Mouse (Mus musculus) limb, embryonic 12.5 days (tissue): ENCODE data around the gene Marf1. TPM values are rescaled to one million over a fixed set of nuclear protein-coding genes. Genes with fewer than 3 reads are reported as not detected.
A peak's percentile ranks its signal among the peaks of the same experiment; 100 is the strongest.
"Not testable (repeated sequence)": the region's sequence is repeated elsewhere in the genome, so short reads cannot be mapped to it uniquely, and the experiment has no call there.

Source experiments
- ATAC-seq: fragments of 200-750 bp; cut with Nextera tagmentation; 2 replicates; pipeline ENCODE4 v1.8.0; 2017; ENCODE audit warnings: low read depth, moderate TSS enrichment; ENCODE audit not compliant: insufficient number of reproducible peaks, insufficient read depth, low FRiP score, low TSS enrichment
- H3K27ac ChIP-seq: fragments of 300-500 bp; sonication (generic); 2 replicates; pipeline ENCODE4 v1.5.1; 2016; ENCODE audit warnings: mild to moderate bottlenecking, moderate library complexity
- H3K27me3 ChIP-seq: fragments of 300-500 bp; sonication (generic); 2 replicates; pipeline ENCODE4 v1.6.1; 2016; ENCODE audit warnings: mild to moderate bottlenecking, moderate library complexity
- H3K36me3 ChIP-seq: fragments of 300-500 bp; sonication (generic); 2 replicates; pipeline ENCODE4 v1.6.1; 2016; ENCODE audit warnings: mild to moderate bottlenecking, moderate library complexity
- H3K4me1 ChIP-seq: fragments of 300-500 bp; sonication (generic); replicated peaks from 2 replicates; pipeline ENCODE4 v1.6.1; 2016
- H3K4me2 ChIP-seq: fragments of 300-500 bp; sonication (generic); 2 replicates; pipeline ENCODE4 v1.6.1; 2016; ENCODE audit warnings: mild to moderate bottlenecking, moderate library complexity
- H3K4me3 ChIP-seq: fragments of 300-500 bp; sonication (generic); replicated peaks from 2 replicates; pipeline ENCODE4 v1.5.1; 2016; ENCODE audit warnings: mild to moderate bottlenecking
- H3K9ac ChIP-seq: fragments of 300-500 bp; sonication (generic); replicated peaks from 2 replicates; pipeline ENCODE4 v1.6.1; 2016; ENCODE audit warnings: mild to moderate bottlenecking, moderate library complexity
- H3K9me3 ChIP-seq: fragments of 300-500 bp; sonication (generic); 2 replicates; pipeline ENCODE4 v1.6.1; 2016; ENCODE audit warnings: mild to moderate bottlenecking, moderate library complexity
- WGBS: fragments of 180-500 bp; shearing (Covaris S2); methylation state at CpG from one replicate; pipeline ENCODE4 v1.1.7; 2016; 5-methylcytosine and 5-hydroxymethylcytosine counted together
- polyA plus RNA-seq: library from polyadenylated mRNA; unstranded; fragments of >200 nt; fragmentation: Nextera tagmentation; extraction: Ambion mirVana; gene quantifications from 2 replicates; pipeline ENCODE4 v1.2.1, GENCODE M21; 2016

The Marf1 gene
- polyA plus RNA-seq, 1 experiment from 2014 or later: 20.5 TPM

GRCm38 (mm10) chr16:14163731-14164130 lies 580 bp upstream of the Marf1 start:
- Histone ChIP-seq H3K27me3 (no peaks in the 10 kb centered on the region), H3K4me1 (peaks cover 23% of the 10 kb centered on the region), H3K9me3 (no peaks in the 10 kb centered on the region), H3K4me3 (peak overlapping the region; percentile 81), H3K27ac (peak overlapping the region; percentile 96), H3K9ac (peak overlapping the region; percentile 88), H3K36me3 (peaks cover 13% of the 10 kb centered on the region), H3K4me2 (peak overlapping the region; percentile 71)
- ATAC-seq: no peak
- WGBS: 2% methylated on average over 10 of the region's 10 CpGs

- Histone ChIP-seq H3K4me1 (peaks cover 31% of the 10 kb centered on the region), H3K9me3 (no peaks in the 10 kb centered on the region), H3K27ac (no peak overlapping the region), H3K4me2 (no peak overlapping the region), H3K27me3 (no peaks in the 10 kb centered on the region), H3K36me3 (no peaks in the 10 kb centered on the region; the same call in 1 of the 2 replicates), H3K9ac (no peak overlapping the region), H3K4me3 (no peak overlapping the region)
- 93% methylated on average over 1 of the region's 1 CpGs for WGBS
- ATAC-seq: no peak
These were observed 2.2 kb downstream of the Marf1 start for GRCm38 (mm10) chr16:14160941-14161340.

DNA sequence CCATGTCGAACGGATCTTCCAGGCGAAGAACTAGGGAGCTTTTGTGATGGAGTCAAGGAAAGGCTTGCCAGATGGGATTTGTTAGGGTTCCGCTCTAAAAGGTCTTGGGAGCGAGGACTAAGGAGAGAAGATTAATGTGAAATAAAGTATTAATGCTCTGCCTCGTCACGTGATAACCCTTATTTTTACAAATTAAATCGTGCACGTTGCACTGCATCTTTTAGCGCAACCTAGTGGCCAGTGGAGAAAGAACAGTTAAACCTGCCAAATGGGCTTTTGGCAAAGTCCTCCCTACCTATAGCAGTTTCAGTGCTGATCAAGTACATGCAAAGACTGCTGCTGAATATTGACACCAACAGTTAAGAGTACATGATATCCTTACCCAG lies 3.4 kb downstream of the Marf1 start:
- H3K4me1 ChIP-seq: peaks cover 19% of the 10 kb centered on the region
- peak overlapping the region; percentile 74 for H3K4me3 ChIP-seq
- H3K27me3 ChIP-seq: no peaks in the 10 kb centered on the region
- under 1% methylated on average over 10 of the region's 10 CpGs for WGBS
- ATAC-seq: no peak
- no peaks in the 10 kb centered on the region for H3K36me3 ChIP-seq
- peak overlapping the region; percentile 97 for H3K27ac ChIP-seq
- peak overlapping the region; percentile 72 for H3K4me2 ChIP-seq
- H3K9me3 ChIP-seq: no peaks in the 10 kb centered on the region
- peak overlapping the region; percentile 67 for H3K9ac ChIP-seq

DNA sequence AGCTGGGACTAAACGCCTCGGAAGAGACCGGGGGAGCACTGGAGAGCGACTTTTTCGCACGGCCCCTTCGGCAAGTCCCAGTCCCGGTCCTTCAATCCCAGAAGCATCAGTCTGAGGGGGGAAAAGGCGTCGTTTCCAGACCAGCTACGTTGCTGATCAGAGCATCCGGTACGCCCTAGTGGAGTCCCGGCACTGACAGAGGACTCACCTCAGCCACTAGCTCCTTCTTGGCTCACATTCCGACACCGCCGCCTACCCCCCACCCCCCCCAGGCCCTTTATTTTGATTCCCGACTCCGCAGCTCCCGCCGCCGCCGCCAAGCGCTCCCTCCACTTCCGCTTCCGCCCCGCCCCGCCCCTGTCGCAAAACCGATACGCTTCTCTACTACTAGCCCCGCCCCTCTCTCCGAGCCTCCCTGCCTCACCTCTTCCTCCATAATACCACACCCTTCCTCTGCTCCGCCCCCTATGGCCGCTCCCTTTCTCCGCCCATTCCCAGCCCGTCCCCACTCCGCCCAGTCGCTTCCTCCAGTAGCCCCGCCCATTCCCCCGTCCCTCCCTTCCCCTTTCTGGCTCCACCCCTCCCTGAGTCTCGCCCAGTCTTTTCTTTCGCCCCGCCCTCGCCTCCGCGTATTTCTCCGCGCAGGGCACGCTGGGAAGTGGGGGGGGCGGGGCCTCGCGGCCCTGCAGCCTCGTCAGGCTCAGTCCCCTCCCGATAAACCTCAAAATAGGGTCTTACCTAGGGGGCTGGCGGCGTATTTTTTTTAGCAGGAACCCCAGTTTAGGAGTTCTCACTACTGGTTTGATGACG lies 4.0 kb downstream of the Marf1 start:
- Histone ChIP-seq H3K4me1 (peaks cover 13% of the 10 kb centered on the region), H3K9ac (peak overlapping the region; percentile 75), H3K27me3 (no peaks in the 10 kb centered on the region), H3K4me2 (peak overlapping the region; percentile 72), H3K4me3 (peak overlapping the region; percentile 74), H3K9me3 (no peaks in the 10 kb centered on the region), H3K36me3 (no peaks in the 10 kb centered on the region), H3K27ac (peak overlapping the region; percentile 97)
- WGBS: 1% methylated on average over 57 of the region's 58 CpGs
- ATAC-seq: peak; percentile 94

GRCm38 (mm10) chr16:14158536-14158935 lies 4.6 kb downstream of the Marf1 start:
- H3K4me3 ChIP-seq: peak overlapping the region; percentile 74
- peak overlapping the region; percentile 78 for H3K27ac ChIP-seq
- peaks cover 9% of the 10 kb centered on the region for H3K4me1 ChIP-seq
- no peaks in the 10 kb centered on the region for H3K9me3 ChIP-seq
- peak overlapping the region; percentile 72 for H3K4me2 ChIP-seq
- H3K36me3 ChIP-seq: peaks cover 4% of the 10 kb centered on the region; the same call in 1 of the 2 replicates
- H3K27me3 ChIP-seq: no peaks in the 10 kb centered on the region
- peak overlapping the region; percentile 75 for H3K9ac ChIP-seq
- 7% methylated on average over 7 of the region's 7 CpGs for WGBS
- no peak for ATAC-seq

GRCm38 (mm10) chr16:14156312-14156711 lies 6.8 kb downstream of the Marf1 start:
- H3K4me1 ChIP-seq: peaks cover 9% of the 10 kb centered on the region
- H3K27me3 ChIP-seq: no peaks in the 10 kb centered on the region
- H3K27ac ChIP-seq: no peak overlapping the region
- peaks cover 24% of the 10 kb centered on the region for H3K36me3 ChIP-seq
- H3K9ac ChIP-seq: no peak overlapping the region
- ATAC-seq: no peak
- no peaks in the 10 kb centered on the region for H3K9me3 ChIP-seq
- H3K4me2 ChIP-seq: no peak overlapping the region
- WGBS: 89% methylated on average over 6 of the region's 6 CpGs
- H3K4me3 ChIP-seq: no peak overlapping the region

DNA sequence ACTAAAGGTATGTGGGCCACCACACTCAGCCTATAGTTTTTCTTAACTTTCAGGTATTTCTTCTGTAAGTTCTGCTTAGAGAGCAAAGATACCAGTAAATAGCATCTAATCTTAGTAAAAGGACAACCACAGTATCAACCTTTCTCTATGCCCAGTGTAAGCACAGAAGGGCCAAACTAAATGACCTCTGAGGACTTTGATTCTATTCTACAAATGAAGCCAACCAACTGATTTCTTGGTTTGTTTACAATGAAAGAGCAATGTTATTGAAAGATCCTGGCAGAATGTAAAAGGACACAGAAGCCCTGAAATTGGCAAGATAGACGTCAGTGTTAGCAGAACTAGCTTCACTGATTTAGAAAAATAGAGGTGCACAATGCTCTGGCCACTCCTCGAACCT lies 7.5 kb downstream of the Marf1 start:
- ATAC-seq: not testable (repeated sequence)
- 81% methylated on average over 1 of the region's 2 CpGs for WGBS

GRCm38 (mm10) chr16:14151718-14152117 lies 11.4 kb downstream of the Marf1 start:
- ATAC-seq: no peak
- no peak overlapping the region for H3K4me3 ChIP-seq
- H3K36me3 ChIP-seq: peaks cover 61% of the 10 kb centered on the region
- WGBS: 92% methylated on average over 4 of the region's 4 CpGs
- H3K27ac ChIP-seq: no peak overlapping the region
- H3K4me1 ChIP-seq: no peaks in the 10 kb centered on the region
- H3K4me2 ChIP-seq: no peak overlapping the region
- no peaks in the 10 kb centered on the region for H3K9me3 ChIP-seq
- no peaks in the 10 kb centered on the region for H3K27me3 ChIP-seq
- no peak overlapping the region for H3K9ac ChIP-seq

More for the DNA sequence above, 7.5 kb downstream of the Marf1 start:
- not testable (repeated sequence) for H3K4me1 ChIP-seq, H3K27ac ChIP-seq, H3K4me2 ChIP-seq, H3K4me3 ChIP-seq, H3K9ac ChIP-seq, H3K27me3 ChIP-seq, H3K9me3 ChIP-seq
- peaks cover 31% of the 10 kb centered on the region for H3K36me3 ChIP-seq

DNA sequence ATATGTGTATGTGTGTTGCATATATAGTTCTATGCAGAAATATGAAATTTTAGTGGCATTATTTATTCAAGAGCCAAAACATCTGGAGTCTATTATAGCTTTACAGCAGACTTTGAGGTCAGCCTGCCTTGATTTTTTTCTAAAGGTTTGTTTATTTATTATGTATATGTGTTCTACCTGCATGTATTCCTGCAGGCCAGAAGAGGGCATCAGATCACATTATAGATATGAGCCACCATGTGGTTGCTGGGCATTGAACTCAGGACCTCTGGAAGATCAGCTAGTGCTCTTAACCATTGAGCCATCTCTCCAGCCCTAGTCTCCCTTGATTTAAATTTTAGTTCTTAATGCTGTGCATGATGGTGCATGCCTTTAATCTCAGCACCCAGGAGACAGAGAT lies 15.4 kb downstream of the Marf1 start:
- Histone ChIP-seq H3K36me3 (peaks cover 88% of the 10 kb centered on the region), H3K27ac (no peak overlapping the region)

GRCm38 (mm10) chr16:14143298-14143697 lies 19.9 kb downstream of the Marf1 start:
- Histone ChIP-seq H3K27me3 (no peaks in the 10 kb centered on the region), H3K4me2 (no peak overlapping the region), H3K36me3 (peaks cover 91% of the 10 kb centered on the region), H3K4me3 (no peak overlapping the region), H3K27ac (no peak overlapping the region), H3K9ac (no peak overlapping the region), H3K9me3 (no peaks in the 10 kb centered on the region), H3K4me1 (no peaks in the 10 kb centered on the region)
- no peak for ATAC-seq
- 91% methylated on average over 3 of the region's 3 CpGs for WGBS

More for the DNA sequence above, 15.4 kb downstream of the Marf1 start:
- Histone ChIP-seq H3K4me3 (no peak overlapping the region), H3K9me3 (no peaks in the 10 kb centered on the region), H3K9ac (no peak overlapping the region), H3K27me3 (no peaks in the 10 kb centered on the region), H3K4me1 (no peaks in the 10 kb centered on the region), H3K4me2 (no peak overlapping the region)
- no peak for ATAC-seq

GRCm38 (mm10) chr16:14139106-14139505 lies 24.0 kb downstream of the Marf1 start:
- Histone ChIP-seq H3K9ac (no peak overlapping the region), H3K4me3 (no peak overlapping the region), H3K9me3 (no peaks in the 10 kb centered on the region), H3K27ac (no peak overlapping the region), H3K4me2 (no peak overlapping the region), H3K27me3 (no peaks in the 10 kb centered on the region), H3K4me1 (no peaks in the 10 kb centered on the region), H3K36me3 (peaks cover 95% of the 10 kb centered on the region)
- ATAC-seq: no peak
